Mouse (Mus musculus): ENCODE measurements around the gene Pigg.
A peak's percentile ranks its signal among the peaks of the same experiment; 100 is the strongest.

DNA sequence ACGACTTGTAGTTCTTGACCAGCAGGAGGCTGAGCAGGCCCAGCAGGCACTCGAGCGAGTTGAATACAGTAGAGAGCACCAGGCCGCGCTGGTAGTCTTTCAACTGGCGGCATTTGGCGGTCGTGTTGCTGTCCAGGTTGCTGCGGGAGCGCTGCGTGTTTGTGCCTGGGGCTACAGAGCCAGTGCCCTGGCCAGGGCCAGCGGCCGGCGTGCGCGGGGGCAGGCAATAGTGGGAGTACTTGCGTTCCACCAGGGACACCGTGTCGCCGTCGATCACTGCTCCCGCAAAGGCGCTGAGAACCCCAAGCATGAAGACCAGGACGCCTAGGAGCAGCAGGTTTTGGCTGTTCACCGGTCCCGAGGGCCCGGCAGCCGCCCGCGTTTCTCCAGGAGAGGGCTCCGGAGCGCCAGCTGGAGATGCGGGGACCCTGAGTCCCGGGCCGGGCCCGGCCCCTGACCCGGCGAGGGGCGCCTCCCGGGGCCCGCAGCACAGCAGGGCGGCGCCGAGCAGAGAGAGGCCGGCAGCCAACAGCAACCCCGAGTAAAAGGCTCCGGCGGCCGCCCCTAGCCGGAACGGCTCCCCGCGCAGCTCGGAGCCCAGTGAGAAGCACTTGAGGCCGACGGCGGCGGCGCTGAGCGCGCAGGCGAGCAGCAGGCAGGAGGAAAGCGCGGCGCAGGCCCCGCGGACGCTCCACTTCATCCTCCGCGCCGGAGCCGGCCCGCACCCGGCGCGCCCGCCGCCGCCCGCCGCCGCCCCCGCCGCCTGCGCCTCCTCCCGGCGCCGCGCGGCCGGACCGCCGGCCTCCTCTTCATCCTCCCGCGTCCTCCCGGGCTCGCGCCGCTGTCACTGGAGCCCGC is 54.8 kb downstream of the Pigg start:
- TF ChIP-seq CTCF (IDR thresholded peaks at IDR 0.05), result peak; percentile 22; the same call in 1 of the 2 replicates
- no peak for TF ChIP-seq EP300 (IDR thresholded peaks at IDR 0.05)

All from lung, postnatal 0 days (tissue).